Mouse (Mus musculus): ENCODE measurements around the gene Rpl39. TPM values are rescaled to one million over a fixed set of nuclear protein-coding genes. Genes with fewer than 3 reads are reported as not detected.
A peak's percentile ranks its signal among the peaks of the same experiment; 100 is the strongest.

Gene Rpl39
- polyA plus RNA-seq, 1 experiment from 2014 or later: 363 TPM

DNA sequence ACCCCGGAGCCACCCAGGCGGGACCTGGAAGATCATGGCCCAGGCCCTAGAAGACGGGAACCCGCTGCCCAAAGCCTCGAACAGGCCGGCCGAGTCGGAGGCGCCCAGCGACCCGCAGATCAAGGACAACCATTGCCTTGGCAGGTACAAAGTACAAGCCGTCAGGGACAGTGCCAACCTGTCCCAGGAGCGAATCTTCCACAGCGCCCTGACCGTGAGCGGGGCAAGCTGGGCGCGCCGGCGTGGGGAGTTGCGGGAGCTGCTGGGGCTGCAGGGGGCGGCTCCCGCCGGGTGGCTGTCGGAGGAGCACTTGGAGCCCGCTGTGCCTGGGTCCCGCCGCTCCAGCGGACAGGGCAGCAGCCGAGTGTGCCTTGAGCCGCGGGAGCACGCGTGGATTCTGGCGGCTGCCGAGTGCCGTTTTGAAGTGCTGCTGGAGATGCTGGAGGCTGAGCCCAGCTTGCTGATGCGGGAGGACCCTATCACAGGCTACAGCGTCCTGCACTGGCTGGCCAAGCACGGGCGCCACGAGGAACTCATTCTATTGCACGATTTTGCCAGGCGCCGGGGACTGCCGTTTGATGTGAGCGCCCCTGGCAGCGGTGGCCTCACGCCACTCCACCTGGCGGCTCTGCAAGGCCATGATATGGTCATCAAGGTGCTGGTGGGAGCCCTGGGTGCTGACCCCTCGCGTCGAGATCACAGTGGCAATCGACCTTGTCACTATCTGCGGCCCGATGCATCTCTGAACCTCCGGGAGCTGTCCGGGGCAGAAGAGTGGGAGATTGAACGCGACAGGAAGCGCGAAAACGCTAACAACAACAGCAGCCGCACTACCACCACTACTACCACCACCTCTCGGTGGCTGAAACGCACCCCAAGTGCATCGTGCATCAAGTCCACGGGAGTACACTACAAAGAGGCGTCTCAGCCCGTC is 36.0 kb downstream of the Rpl39 start:
- peak overlapping the region; percentile 63 for H3K4me2 ChIP-seq
- H3K9ac ChIP-seq: peak overlapping the region; percentile 47; the same call in 1 of the 2 replicates
- no peaks in the 10 kb centered on the region for H3K9me3 ChIP-seq
- peaks cover 15% of the 10 kb centered on the region; the same call in 1 of the 2 replicates for H3K4me1 ChIP-seq (replicated peaks)
- H3K27ac ChIP-seq (replicated peaks): no peak overlapping the region
- no peaks in the 10 kb centered on the region for H3K36me3 ChIP-seq
- 19% methylated on average over 70 of the region's 70 CpGs for WGBS
- H3K4me3 ChIP-seq: peak overlapping the region; percentile 39
- peaks cover 62% of the 10 kb centered on the region for H3K27me3 ChIP-seq
- ATAC-seq (ENCODE audit: low read depth): peak; percentile 53

DNA sequence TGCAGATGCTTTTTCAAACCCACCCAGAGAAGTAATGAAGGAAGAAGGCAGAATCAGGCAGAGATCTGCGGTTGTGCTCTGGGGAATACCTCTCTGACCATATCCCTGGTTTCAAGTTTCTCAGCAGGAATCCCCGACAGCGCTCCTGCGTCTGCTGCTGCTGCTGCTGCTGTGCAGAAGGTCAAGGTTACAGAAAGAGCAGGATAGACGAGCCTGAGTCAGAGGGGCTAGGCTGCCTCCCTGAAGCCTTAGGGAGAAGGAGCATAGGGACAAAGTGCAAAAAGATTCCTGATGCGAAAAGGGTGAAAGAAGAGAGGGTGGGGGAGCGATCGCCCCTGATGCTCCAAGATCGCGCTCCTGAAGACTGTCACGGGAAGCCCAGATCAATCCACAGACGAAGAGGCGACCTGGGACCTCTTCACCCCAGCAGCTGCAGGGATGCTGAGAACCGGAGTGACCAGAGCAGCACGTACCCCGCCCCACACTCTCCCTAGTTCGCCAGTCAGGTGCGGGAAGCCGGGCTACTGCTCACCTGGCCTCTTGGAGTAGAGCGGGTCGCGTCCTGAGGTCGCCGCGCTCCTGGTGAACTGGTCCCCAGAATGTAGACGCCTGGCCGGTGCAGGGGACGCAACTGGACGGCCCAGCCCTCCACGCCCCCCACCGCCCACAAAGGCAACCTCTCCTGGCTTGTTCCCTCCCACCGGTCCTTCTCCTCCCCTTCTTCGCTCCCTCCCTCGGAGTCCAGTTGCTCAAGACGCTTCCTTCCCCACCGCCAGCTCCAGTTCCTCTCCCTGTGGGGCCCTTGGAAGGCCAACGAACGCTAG is 36.9 kb downstream of the Rpl39 start, which contains the start of gene Sowahd:
Gene Sowahd, plus strand, starts transcription at position 780 of the 824 bp plus-strand sequence.
- Histone ChIP-seq H3K4me1 (replicated peaks) (peaks cover 15% of the 10 kb centered on the region; the same call in 1 of the 2 replicates), H3K27me3 (peaks cover 62% of the 10 kb centered on the region), H3K27ac (replicated peaks) (no peak within 1 kb of the TSS), H3K36me3 (no peaks in the 10 kb centered on the region), H3K4me2 (peak within 1 kb of the TSS; percentile 63), H3K4me3 (peak within 1 kb of the TSS; percentile 39), H3K9me3 (no peaks in the 10 kb centered on the region), H3K9ac (peak within 1 kb of the TSS; percentile 47; the same call in 1 of the 2 replicates)
- WGBS: 17% methylated on average over 34 of the region's 38 CpGs
- no peak for ATAC-seq (ENCODE audit: low read depth)

GRCm38 (mm10) chrX:37042726-37043125 is 42.5 kb downstream of the Rpl39 start:
- Histone ChIP-seq H3K27ac (replicated peaks) (no peak overlapping the region), H3K4me1 (replicated peaks) (no peaks in the 10 kb centered on the region), H3K27me3 (peaks cover 14% of the 10 kb centered on the region), H3K9me3 (peaks cover 4% of the 10 kb centered on the region; the same call in 1 of the 2 replicates), H3K9ac (no peak overlapping the region), H3K4me3 (no peak overlapping the region), H3K36me3 (no peaks in the 10 kb centered on the region), H3K4me2 (no peak overlapping the region)
- 24% methylated on average over 9 of the region's 9 CpGs for WGBS
- ATAC-seq (ENCODE audit: low read depth): no peak

Other genes with a start within 250 kb of the Rpl39 start
- gene Ube2a, start 211.5 kb downstream of the Rpl39 start, polyA plus RNA-seq (2015; fragmentation: Nextera tagmentation; extraction: Ambion mirVana): 129 and 135 TPM in 2 replicates
- gene C330007P06Rik, start 211.3 kb downstream of the Rpl39 start, polyA plus RNA-seq (2015; fragmentation: Nextera tagmentation; extraction: Ambion mirVana): 23.9 and 29.0 TPM in 2 replicates
- 13.6 and 15.5 TPM in 2 replicates for gene Nkrf, start 182.5 kb downstream of the Rpl39 start, polyA plus RNA-seq (2015; fragmentation: Nextera tagmentation; extraction: Ambion mirVana)
- 77.9 and 85.3 TPM in 2 replicates for gene Sept6, start 93.6 kb downstream of the Rpl39 start, polyA plus RNA-seq (2015; fragmentation: Nextera tagmentation; extraction: Ambion mirVana)
- gene Sowahd, start 36.6 kb downstream of the Rpl39 start, polyA plus RNA-seq (2015; fragmentation: Nextera tagmentation; extraction: Ambion mirVana): 0.15 TPM in 1 of 2 replicates, not detected in the other
- 28.8 and 33.6 TPM in 2 replicates for gene Upf3b, start 24.9 kb upstream of the Rpl39 start, polyA plus RNA-seq (2015; fragmentation: Nextera tagmentation; extraction: Ambion mirVana)
- 22.8 and 23.0 TPM in 2 replicates for gene Nkap, start 41.4 kb upstream of the Rpl39 start, polyA plus RNA-seq (2015; fragmentation: Nextera tagmentation; extraction: Ambion mirVana)
- gene Akap14, start 83.4 kb upstream of the Rpl39 start, polyA plus RNA-seq (2015; fragmentation: Nextera tagmentation; extraction: Ambion mirVana): 0.21 and 0.43 TPM in 2 replicates
- 592 and 661 TPM in 2 replicates for gene Ndufa1, start 105.8 kb upstream of the Rpl39 start, polyA plus RNA-seq (2015; fragmentation: Nextera tagmentation; extraction: Ambion mirVana)
- gene Rnf113a1, start 105.8 kb upstream of the Rpl39 start, polyA plus RNA-seq (2015; fragmentation: Nextera tagmentation; extraction: Ambion mirVana): 18.9 and 20.0 TPM in 2 replicates
- not detected in 2 replicates for gene Gm9, start 125.6 kb upstream of the Rpl39 start, polyA plus RNA-seq (2015; fragmentation: Nextera tagmentation; extraction: Ambion mirVana)
- not detected in 2 replicates for gene Rhox1, start 136.9 kb upstream of the Rpl39 start, polyA plus RNA-seq (2015; fragmentation: Nextera tagmentation; extraction: Ambion mirVana)
- not detected in 2 replicates for gene Rhox2a, start 159.6 kb upstream of the Rpl39 start, polyA plus RNA-seq (2015; fragmentation: Nextera tagmentation; extraction: Ambion mirVana)
- not detected in 2 replicates for gene Rhox3a, start 164.5 kb upstream of the Rpl39 start, polyA plus RNA-seq (2015; fragmentation: Nextera tagmentation; extraction: Ambion mirVana)
- gene Rhox4a, start 179.9 kb upstream of the Rpl39 start, polyA plus RNA-seq (2015; fragmentation: Nextera tagmentation; extraction: Ambion mirVana): not detected in 2 replicates